Mouse (Mus musculus): ENCODE results near the gene Tpbg. TPM values are rescaled to one million over a fixed set of nuclear protein-coding genes. Genes with fewer than 3 reads are reported as not detected.
A peak's percentile ranks its signal among the peaks of the same experiment; 100 is the strongest.
"Not testable (repeated sequence)": the region's sequence is repeated elsewhere in the genome, so short reads cannot be mapped to it uniquely, and the experiment has no call there.

Tpbg gene
- polyA plus RNA-seq (2012; rRNA removed) = 2.4 and 3.1 TPM in 2 replicates

- H3K27me3 ChIP-seq (ENCODE audit: control insufficient read depth, insufficient read depth, low read length) = peaks cover 28% of the 10 kb centered on the region
- no peak within 1 kb of the TSS for H3K27ac ChIP-seq (ENCODE audit: insufficient read depth, low read depth, low read length)
- peaks cover 13% of the 10 kb centered on the region; the same call in 1 of the 2 replicates for H3K4me1 ChIP-seq (ENCODE audit: control insufficient read depth, insufficient read depth, insufficient read length, low read length)
- H3K4me3 ChIP-seq (ENCODE audit: low read depth, low read length) = peak within 1 kb of the TSS; percentile 64
- H3K36me3 ChIP-seq (ENCODE audit: control insufficient read depth, insufficient read depth, low read length) = no peaks in the 10 kb centered on the region
- under 1% methylated on average over 39 of the region's 39 CpGs for WGBS
- TF ChIP-seq CTCF (IDR thresholded peaks at IDR 0.05; ENCODE audit: extremely low read depth, insufficient read length, insufficient replicate concordance, low read depth, low read length) (no peak), POLR2A (IDR thresholded peaks at IDR 0.05; ENCODE audit: low read depth, low read length) (no peak)
These were observed at the start of gene Tpbg for GRCm38 (mm10) chr9:85842351-85843011. TSS of gene Tpbg (plus strand) at chr9:85842380.

DNA sequence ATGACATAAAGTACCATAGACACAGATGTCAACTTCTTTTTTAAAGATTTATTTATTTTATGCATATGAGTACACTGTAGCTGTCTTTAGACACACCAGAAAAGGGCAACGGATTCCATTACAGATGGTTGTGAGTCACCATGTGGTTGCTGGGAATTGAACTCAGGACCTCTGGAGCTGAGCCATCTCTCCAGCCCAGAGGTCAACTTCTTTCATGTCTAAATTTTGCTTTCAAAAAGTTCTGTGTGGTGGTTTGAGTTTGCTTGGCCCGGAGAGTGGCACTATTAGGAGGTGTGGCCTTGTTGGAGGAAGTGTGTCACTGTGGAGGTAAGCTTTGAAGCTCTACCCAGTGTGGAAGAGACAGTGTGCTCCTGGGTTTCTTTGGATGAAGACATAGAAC is 40.2 kb upstream of the Tpbg start:
- H3K4me1 ChIP-seq (ENCODE audit: control insufficient read depth, insufficient read depth, insufficient read length, low read length); H3K27me3 ChIP-seq (ENCODE audit: control insufficient read depth, insufficient read depth, low read length); H3K27ac ChIP-seq (ENCODE audit: insufficient read depth, low read depth, low read length); H3K36me3 ChIP-seq (ENCODE audit: control insufficient read depth, insufficient read depth, low read length); H3K4me3 ChIP-seq (ENCODE audit: low read depth, low read length): not testable (repeated sequence)
- WGBS = 74% methylated on average over 2 of the region's 2 CpGs

GRCm38 (mm10) chr9:85802563-85802962 is 39.6 kb upstream of the Tpbg start:
- Histone ChIP-seq H3K36me3 (ENCODE audit: control insufficient read depth, insufficient read depth, low read length) (no peaks in the 10 kb centered on the region), H3K4me1 (ENCODE audit: control insufficient read depth, insufficient read depth, insufficient read length, low read length) (no peaks in the 10 kb centered on the region; the same call in 1 of the 2 replicates), H3K27me3 (ENCODE audit: control insufficient read depth, insufficient read depth, low read length) (no peaks in the 10 kb centered on the region), H3K27ac (ENCODE audit: insufficient read depth, low read depth, low read length) (no peak overlapping the region), H3K4me3 (ENCODE audit: low read depth, low read length) (no peak overlapping the region)
- WGBS = 81% methylated on average over 4 of the region's 4 CpGs
- TF ChIP-seq CTCF (IDR thresholded peaks at IDR 0.05; ENCODE audit: extremely low read depth, insufficient read length, insufficient replicate concordance, low read depth, low read length) (no peak), POLR2A (IDR thresholded peaks at IDR 0.05; ENCODE audit: low read depth, low read length) (no peak)

- WGBS = 92% methylated on average over 6 of the region's 6 CpGs
- Histone ChIP-seq H3K4me1 (ENCODE audit: control insufficient read depth, insufficient read depth, insufficient read length, low read length) (no peaks in the 10 kb centered on the region), H3K36me3 (ENCODE audit: control insufficient read depth, insufficient read depth, low read length) (no peaks in the 10 kb centered on the region), H3K27ac (ENCODE audit: insufficient read depth, low read depth, low read length) (no peak overlapping the region), H3K4me3 (ENCODE audit: low read depth, low read length) (no peak overlapping the region), H3K27me3 (ENCODE audit: control insufficient read depth, insufficient read depth, low read length) (no peaks in the 10 kb centered on the region)
- TF ChIP-seq POLR2A (IDR thresholded peaks at IDR 0.05; ENCODE audit: low read depth, low read length) (no peak), CTCF (IDR thresholded peaks at IDR 0.05; ENCODE audit: extremely low read depth, insufficient read length, insufficient replicate concordance, low read depth, low read length) (no peak)
These were observed 35.8 kb upstream of the Tpbg start for GRCm38 (mm10) chr9:85806411-85806810.

DNA sequence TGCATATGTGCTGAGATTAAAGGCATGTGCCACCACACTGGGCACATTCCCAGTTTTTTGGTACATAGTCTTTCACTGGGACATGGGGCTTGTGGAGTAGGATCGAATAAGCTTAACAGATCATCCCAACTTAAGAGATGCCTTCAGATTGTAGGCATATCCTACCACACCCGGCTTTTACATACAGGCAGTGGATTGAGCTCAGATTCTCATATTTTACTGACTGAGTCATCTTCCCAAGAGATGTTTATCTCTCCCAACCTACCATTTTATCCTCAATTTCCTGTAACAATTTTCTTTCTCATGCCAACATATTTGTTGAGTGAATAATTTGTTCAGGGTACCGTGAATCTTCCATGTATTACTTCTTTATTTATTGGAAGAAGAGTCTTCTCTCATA is 32.9 kb upstream of the Tpbg start:
- TF ChIP-seq CTCF (IDR thresholded peaks at IDR 0.05; ENCODE audit: extremely low read depth, insufficient read length, insufficient replicate concordance, low read depth, low read length) = no peak
- no peak for TF ChIP-seq POLR2A (IDR thresholded peaks at IDR 0.05; ENCODE audit: low read depth, low read length)
- Histone ChIP-seq H3K27me3 (ENCODE audit: control insufficient read depth, insufficient read depth, low read length) (no peaks in the 10 kb centered on the region), H3K27ac (ENCODE audit: insufficient read depth, low read depth, low read length) (no peak overlapping the region), H3K4me3 (ENCODE audit: low read depth, low read length) (no peak overlapping the region), H3K36me3 (ENCODE audit: control insufficient read depth, insufficient read depth, low read length) (no peaks in the 10 kb centered on the region), H3K4me1 (ENCODE audit: control insufficient read depth, insufficient read depth, insufficient read length, low read length) (no peaks in the 10 kb centered on the region)
- WGBS = 70% methylated on average over 3 of the region's 3 CpGs

DNA sequence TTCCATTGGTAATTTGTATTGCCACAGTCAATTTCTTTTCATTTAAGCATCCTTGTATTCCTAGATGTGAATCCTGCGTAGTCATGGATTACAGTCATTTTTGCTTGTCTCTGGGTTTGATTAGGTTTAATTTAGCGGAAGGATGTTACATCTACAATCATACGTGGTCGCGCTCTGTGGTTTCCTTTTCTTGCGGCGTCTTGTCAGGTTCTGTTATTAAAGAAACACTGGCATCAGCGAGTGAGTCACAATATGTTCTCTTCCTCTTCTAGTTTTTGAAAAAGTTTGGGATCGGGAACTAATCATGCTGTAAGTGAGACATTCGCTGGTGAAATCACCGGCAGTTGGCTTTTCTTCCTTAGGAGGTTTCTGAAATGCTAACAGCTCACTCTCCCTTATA is 21.4 kb upstream of the Tpbg start:
- no peaks in the 10 kb centered on the region for H3K4me1 ChIP-seq (ENCODE audit: control insufficient read depth, insufficient read depth, insufficient read length, low read length)
- H3K4me3 ChIP-seq (ENCODE audit: low read depth, low read length) = no peak overlapping the region
- H3K36me3 ChIP-seq (ENCODE audit: control insufficient read depth, insufficient read depth, low read length) = no peaks in the 10 kb centered on the region
- no peaks in the 10 kb centered on the region for H3K27me3 ChIP-seq (ENCODE audit: control insufficient read depth, insufficient read depth, low read length)
- WGBS = 87% methylated on average over 11 of the region's 11 CpGs
- no peak overlapping the region for H3K27ac ChIP-seq (ENCODE audit: insufficient read depth, low read depth, low read length)
- TF ChIP-seq CTCF (IDR thresholded peaks at IDR 0.05; ENCODE audit: extremely low read depth, insufficient read length, insufficient replicate concordance, low read depth, low read length) (no peak), POLR2A (IDR thresholded peaks at IDR 0.05; ENCODE audit: low read depth, low read length) (no peak)

DNA sequence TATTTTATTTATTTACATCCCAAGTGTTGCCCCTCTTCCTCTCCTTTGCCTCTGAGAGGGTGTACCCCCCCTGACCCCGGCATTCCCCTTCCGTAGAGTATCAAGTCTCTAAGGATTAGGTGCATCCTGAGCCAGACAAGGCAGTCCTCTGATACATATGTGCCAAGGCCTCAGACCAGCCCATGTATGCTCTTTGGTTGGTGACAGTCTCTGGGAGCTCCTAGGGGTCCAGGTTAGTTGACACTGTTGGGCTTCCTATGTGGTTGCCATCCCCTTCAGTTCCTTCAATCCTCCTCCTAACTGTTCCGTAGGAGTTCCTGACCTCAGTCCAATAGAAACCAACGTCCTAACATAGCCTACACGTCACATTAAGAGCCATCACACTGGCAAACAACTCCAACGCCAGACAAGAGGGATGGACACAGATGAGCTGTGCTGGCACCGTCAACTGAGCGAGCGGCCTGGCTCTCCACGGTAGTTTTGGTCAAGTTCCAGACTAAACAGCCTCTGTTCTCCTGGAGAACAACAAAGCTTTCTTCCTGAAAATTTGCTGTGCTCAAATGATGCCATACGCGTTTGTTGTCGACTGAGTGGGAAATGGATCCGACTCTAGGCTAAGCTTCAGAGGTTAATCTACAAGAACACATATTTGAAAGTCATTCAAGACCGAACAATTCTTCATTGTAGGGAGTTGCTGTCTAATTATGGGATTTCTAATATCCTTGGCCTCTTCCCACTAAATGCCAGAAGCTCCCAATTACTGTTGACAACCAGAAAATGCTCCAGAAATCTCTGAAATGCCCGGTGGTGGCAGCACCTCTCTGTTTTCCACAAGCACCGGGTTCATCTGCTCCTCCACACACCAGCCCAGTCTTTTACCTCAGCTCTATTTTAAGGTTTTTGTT is 6.4 kb upstream of the Tpbg start:
- WGBS = 86% methylated on average over 17 of the region's 17 CpGs

More for the DNA sequence above, 6.4 kb upstream of the Tpbg start:
- no peak for TF ChIP-seq CTCF (IDR thresholded peaks at IDR 0.05; ENCODE audit: extremely low read depth, insufficient read length, insufficient replicate concordance, low read depth, low read length)
- TF ChIP-seq POLR2A (IDR thresholded peaks at IDR 0.05; ENCODE audit: low read depth, low read length) = no peak
- H3K27me3 ChIP-seq (ENCODE audit: control insufficient read depth, insufficient read depth, low read length) = no peaks in the 10 kb centered on the region
- H3K4me1 ChIP-seq (ENCODE audit: control insufficient read depth, insufficient read depth, insufficient read length, low read length) = no peaks in the 10 kb centered on the region
- no peak overlapping the region for H3K27ac ChIP-seq (ENCODE audit: insufficient read depth, low read depth, low read length)
- H3K4me3 ChIP-seq (ENCODE audit: low read depth, low read length) = no peak overlapping the region
- no peaks in the 10 kb centered on the region for H3K36me3 ChIP-seq (ENCODE audit: control insufficient read depth, insufficient read depth, low read length)
